Mouse (Mus musculus): ENCODE results near the gene March4. TPM values are rescaled to one million over a fixed set of nuclear protein-coding genes. Genes with fewer than 3 reads are reported as not detected.

March4 gene
- polyA plus RNA-seq (2015; fragmentation: Nextera tagmentation; extraction: Ambion mirVana): not detected in 2 replicates

DNA sequence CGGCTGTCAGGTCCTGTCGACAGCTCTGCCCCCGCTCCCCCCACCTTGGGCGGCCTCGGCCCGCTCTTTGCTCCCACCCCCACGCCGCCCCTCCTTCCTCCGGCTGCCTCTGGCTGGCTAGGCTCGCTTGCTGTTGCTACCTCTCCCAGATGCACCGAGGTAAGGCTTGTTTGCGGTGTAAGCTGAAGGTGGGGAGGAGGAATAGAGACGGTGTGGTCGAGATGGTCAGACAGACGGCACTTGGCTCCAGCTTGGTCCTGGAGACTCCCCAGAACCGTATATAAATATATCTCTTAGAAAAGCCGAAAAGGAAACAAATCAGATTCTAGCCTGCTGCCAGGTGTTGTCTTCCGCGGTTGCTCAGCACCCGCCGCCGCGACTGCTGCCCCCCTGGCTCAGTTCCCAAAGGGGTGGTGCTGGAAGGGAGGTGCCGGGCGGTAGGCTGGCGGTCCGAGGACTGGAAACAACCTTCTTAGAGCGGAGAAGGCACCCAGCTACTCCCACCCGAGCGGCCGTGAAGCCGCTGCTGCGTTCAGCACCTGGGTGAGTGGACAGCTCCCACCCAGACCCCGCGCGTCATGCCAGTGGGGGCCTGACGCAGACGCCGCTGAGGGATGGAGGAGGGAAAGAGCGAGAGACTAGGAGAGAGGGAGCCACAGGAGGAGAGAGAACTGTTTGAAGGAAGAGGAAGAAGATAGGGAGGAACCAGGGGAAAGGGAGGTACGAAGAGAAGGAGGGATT lies at the start of gene March4:
March4 (minus strand) TSS at position 320 of the 741 bp plus-strand sequence.
- Histone ChIP-seq H3K27ac (no peak within 1 kb of the TSS), H3K9me3 (replicated peaks; ENCODE audit: low read length) (no peaks in the 10 kb centered on the region), H3K9ac (ENCODE audit: low read depth, low read length) (no peak within 1 kb of the TSS), H3K27me3 (ENCODE audit: insufficient read depth, low read length) (peaks cover 27% of the 10 kb centered on the region; the same call in 1 of the 2 replicates), H3K36me3 (ENCODE audit: insufficient read depth, low read length) (no peaks in the 10 kb centered on the region), H3K4me3 (replicated peaks; ENCODE audit: low read depth, low read length) (peak within 1 kb of the TSS; percentile 20), H3K4me2 (ENCODE audit: low read length) (peak within 1 kb of the TSS; percentile 56), H3K4me1 (replicated peaks; ENCODE audit: insufficient read depth, low read length) (peaks cover 8% of the 10 kb centered on the region)
- DNase-seq (ENCODE audit: low spot score) (peak; percentile 81), ATAC-seq (replicated peaks; ENCODE audit: low FRiP score, low read depth) (peak; percentile 77; the same call in 1 of the 2 replicates)
- TF ChIP-seq CTCF (IDR thresholded peaks at IDR 0.05; ENCODE audit: low read depth): no peak
- WGBS: under 1% methylated on average over 41 of the region's 41 CpGs

DNA sequence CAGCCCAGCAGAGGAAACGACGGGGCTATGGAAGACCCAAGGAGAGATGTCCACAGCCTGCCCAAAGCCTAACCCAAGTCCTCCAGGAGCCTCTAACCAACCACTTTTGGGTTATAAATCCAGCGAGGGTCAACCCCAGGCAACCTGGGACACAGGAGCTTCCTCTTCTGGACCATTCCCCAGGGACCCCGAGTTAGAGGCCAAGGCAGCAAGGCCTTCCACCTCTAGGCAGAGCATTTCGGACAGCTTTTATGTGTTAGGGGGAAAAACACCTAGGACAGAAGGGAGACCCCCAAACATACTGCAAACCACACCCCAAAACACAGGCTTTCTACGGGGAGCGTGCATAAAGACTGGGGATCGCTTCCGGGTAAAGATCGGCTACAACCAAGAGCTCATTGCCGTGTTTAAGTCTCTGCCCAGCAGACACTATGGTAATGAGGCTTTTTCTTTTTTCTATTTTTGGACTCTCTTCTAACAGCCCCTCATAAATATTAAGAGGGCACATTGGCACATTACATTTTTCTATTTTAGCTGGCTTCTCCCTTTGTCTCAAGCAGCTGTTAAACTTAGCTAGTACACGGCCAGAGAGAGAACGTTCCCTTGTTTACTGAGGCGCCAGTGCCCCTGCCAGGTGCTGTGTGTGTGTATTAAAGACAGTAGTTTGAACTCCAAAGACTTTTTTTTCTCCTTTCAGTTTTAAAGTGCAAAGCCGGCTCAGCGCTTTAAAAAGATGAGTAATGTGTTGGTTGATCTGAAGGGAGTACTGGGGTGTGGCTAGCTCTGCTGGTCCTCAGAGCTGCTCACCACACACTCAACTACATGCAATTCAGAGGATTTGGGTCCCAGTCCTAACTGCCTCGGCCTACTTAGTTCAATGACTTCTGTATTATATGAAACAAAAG lies 49.5 kb upstream of the March4 start:
- ATAC-seq (replicated peaks; ENCODE audit: low FRiP score, low read depth): no peak
- DNase-seq (ENCODE audit: low spot score): no peak
- Histone ChIP-seq H3K4me3 (replicated peaks; ENCODE audit: low read depth, low read length) (no peak overlapping the region), H3K27ac (no peak overlapping the region), H3K4me1 (replicated peaks; ENCODE audit: insufficient read depth, low read length) (no peaks in the 10 kb centered on the region), H3K36me3 (ENCODE audit: insufficient read depth, low read length) (peaks cover 28% of the 10 kb centered on the region), H3K4me2 (ENCODE audit: low read length) (no peak overlapping the region), H3K9me3 (replicated peaks; ENCODE audit: low read length) (no peaks in the 10 kb centered on the region), H3K27me3 (ENCODE audit: insufficient read depth, low read length) (no peaks in the 10 kb centered on the region), H3K9ac (ENCODE audit: low read depth, low read length) (no peak overlapping the region)
- 93% methylated on average over 17 of the region's 17 CpGs for WGBS
- TF ChIP-seq CTCF (IDR thresholded peaks at IDR 0.05; ENCODE audit: low read depth): no peak

DNA sequence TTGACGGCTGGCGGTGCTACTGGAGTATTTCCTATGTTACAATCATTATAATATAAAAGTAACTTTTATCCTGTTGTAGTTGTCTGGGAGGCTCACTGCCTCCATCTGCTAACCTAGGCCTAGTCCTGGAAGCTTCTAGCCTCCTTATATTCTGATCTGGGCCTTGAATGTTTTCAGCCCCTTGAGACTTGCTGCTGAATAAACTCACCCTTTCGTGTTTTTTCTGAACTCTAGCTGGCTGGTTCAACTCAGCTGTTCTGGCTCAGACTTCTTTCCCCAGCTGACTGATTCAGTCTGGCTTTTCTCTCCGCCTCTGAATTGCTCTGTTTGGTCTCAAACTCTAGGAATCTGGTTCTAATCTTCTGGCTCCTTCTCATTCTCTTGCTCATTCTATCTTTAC lies 47.2 kb upstream of the March4 start:
- H3K27me3 ChIP-seq (ENCODE audit: insufficient read depth, low read length): no peaks in the 10 kb centered on the region
- peaks cover 20% of the 10 kb centered on the region for H3K36me3 ChIP-seq (ENCODE audit: insufficient read depth, low read length)
- peak overlapping the region; percentile 69 for H3K4me3 ChIP-seq (replicated peaks; ENCODE audit: low read depth, low read length)
- WGBS: 64% methylated on average over 4 of the region's 4 CpGs
- no peak for TF ChIP-seq CTCF (IDR thresholded peaks at IDR 0.05; ENCODE audit: low read depth)
- H3K9ac ChIP-seq (ENCODE audit: low read depth, low read length): no peak overlapping the region
- peak overlapping the region; percentile 58 for H3K4me2 ChIP-seq (ENCODE audit: low read length)
- no peaks in the 10 kb centered on the region for H3K4me1 ChIP-seq (replicated peaks; ENCODE audit: insufficient read depth, low read length)
- no peak overlapping the region for H3K27ac ChIP-seq
- no peaks in the 10 kb centered on the region for H3K9me3 ChIP-seq (replicated peaks; ENCODE audit: low read length)
- ATAC-seq (replicated peaks; ENCODE audit: low FRiP score, low read depth) (no peak), DNase-seq (ENCODE audit: low spot score) (no peak)

DNA sequence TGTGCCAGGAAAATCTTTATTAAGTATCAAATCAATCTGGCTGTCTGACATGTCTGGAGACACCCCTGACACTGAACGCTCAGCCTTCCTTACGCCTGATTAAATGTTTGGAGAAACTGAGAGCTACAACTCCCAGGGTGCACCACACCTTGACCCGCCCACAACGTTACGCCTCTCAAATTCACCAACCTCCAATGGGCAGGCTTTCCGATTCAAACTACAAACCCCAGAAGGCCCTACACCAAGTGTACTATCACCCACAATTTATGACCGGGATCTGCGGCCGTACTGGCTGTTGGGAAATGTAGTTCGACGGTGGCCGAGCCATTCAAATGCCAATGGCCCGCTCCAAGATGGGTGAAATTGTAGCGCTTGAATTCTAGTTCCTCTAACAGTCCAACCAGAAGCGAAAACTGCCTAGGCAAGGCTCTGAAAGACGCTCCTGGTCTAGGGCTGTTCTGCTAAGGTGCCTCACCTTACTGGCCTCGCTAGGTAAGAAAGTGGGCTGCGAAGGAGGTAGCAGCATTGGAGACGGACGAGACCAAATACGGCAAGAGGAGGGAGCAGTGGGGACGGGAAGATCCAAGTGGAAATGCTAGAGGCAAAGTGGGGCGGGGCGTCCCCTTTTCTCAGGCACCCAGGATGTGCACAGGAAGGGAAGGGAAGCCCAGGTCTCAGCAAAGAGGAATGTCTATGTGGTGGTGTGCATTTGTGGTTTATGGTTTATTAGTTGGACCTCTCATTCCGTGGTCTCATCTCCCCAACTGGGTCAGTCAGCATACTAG lies 46.4 kb upstream of the March4 start, which contains the start of gene Smarcal1:
Smarcal1 (plus strand) TSS at position 305 of the 785 bp plus-strand sequence.
- H3K4me1 ChIP-seq (replicated peaks; ENCODE audit: insufficient read depth, low read length): 0 out of 2 replicates have a peak, but pooled peaks cover 1% of the 10 kb centered on the region
- under 1% methylated on average over 25 of the region's 25 CpGs for WGBS
- DNase-seq (ENCODE audit: low spot score): peak; percentile 99
- H3K4me2 ChIP-seq (ENCODE audit: low read length): peak within 1 kb of the TSS; percentile 58
- peak; percentile 98 for ATAC-seq (replicated peaks; ENCODE audit: low FRiP score, low read depth)
- peak; percentile 9; the same call in 1 of the 2 replicates for TF ChIP-seq CTCF (IDR thresholded peaks at IDR 0.05; ENCODE audit: low read depth)
- peak within 1 kb of the TSS; percentile 78 for H3K27ac ChIP-seq
- H3K4me3 ChIP-seq (replicated peaks; ENCODE audit: low read depth, low read length): peak within 1 kb of the TSS; percentile 69
- peak within 1 kb of the TSS; percentile 57 for H3K9ac ChIP-seq (ENCODE audit: low read depth, low read length)
- no peaks in the 10 kb centered on the region for H3K27me3 ChIP-seq (ENCODE audit: insufficient read depth, low read length)
- H3K9me3 ChIP-seq (replicated peaks; ENCODE audit: low read length): no peaks in the 10 kb centered on the region
- H3K36me3 ChIP-seq (ENCODE audit: insufficient read depth, low read length): peaks cover 20% of the 10 kb centered on the region

DNA sequence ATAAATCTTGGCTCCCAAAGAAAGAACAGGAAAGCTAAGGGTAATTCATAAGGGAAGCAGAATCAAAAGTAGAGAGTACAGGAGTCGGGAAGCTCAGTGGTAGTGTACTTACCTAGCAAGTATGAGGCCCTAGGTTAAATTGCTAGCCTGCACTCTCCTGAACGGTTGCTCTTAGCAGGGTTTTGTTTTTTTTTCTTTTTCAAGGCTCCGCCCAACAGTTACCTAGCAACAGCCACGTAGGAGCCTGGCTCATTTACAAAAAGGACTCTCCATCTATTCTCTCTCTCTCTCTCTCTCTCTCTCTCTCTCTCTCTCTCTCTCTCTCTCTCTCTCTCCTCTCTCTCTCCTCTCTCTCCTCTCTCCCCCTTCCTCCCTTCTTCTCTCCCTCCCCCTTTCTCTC lies 42.1 kb upstream of the March4 start:
- TF ChIP-seq CTCF (IDR thresholded peaks at IDR 0.05; ENCODE audit: low read depth): no peak
- Histone ChIP-seq H3K9ac (ENCODE audit: low read depth, low read length) (no peak overlapping the region), H3K36me3 (ENCODE audit: insufficient read depth, low read length) (no peaks in the 10 kb centered on the region), H3K4me1 (replicated peaks; ENCODE audit: insufficient read depth, low read length) (0 out of 2 replicates have a peak, but pooled peaks cover 10% of the 10 kb centered on the region), H3K4me3 (replicated peaks; ENCODE audit: low read depth, low read length) (no peak overlapping the region), H3K27ac (no peak overlapping the region), H3K9me3 (replicated peaks; ENCODE audit: low read length) (no peaks in the 10 kb centered on the region), H3K4me2 (ENCODE audit: low read length) (peak overlapping the region; percentile 25), H3K27me3 (ENCODE audit: insufficient read depth, low read length) (0 out of 2 replicates have a peak, but pooled peaks cover 3% of the 10 kb centered on the region)
- WGBS: 28% methylated on average over 4 of the region's 4 CpGs
- ATAC-seq (replicated peaks; ENCODE audit: low FRiP score, low read depth) (no peak), DNase-seq (ENCODE audit: low spot score) (peak; percentile 30)

All from kidney, postnatal 0 days (tissue).